Mouse (Mus musculus): ENCODE measurements around the gene Mrps36.

GRCm38 (mm10) chr13:100776710-100777109 is 32.3 kb upstream of the Mrps36 start:
- TF ChIP-seq CTCF (IDR thresholded peaks at IDR 0.05; ENCODE audit: low read depth) (no peak), EP300 (IDR thresholded peaks at IDR 0.05; ENCODE audit: low read depth) (no peak)
